Mouse (Mus musculus) intestine, postnatal 0 days (tissue): ENCODE data around the gene Rnf11. TPM values are rescaled to one million over a fixed set of nuclear protein-coding genes. Genes with fewer than 3 reads are reported as not detected.
A peak's percentile ranks its signal among the peaks of the same experiment; 100 is the strongest.

Experiments used
- ATAC-seq: fragments of 200-750 bp; cut with Nextera tagmentation; 2 replicates; pipeline ENCODE4 v1.8.0; 2017; ENCODE audit warnings: mild to moderate bottlenecking, moderate TSS enrichment, moderate library complexity
- H3K27ac ChIP-seq: fragments of 300-500 bp; sonication (generic); 2 replicates; pipeline ENCODE4 v1.5.1; 2014; ENCODE audit warnings: mild to moderate bottlenecking, low read depth, low read length, moderate library complexity
- H3K27me3 ChIP-seq: fragments of 300-500 bp; sonication (generic); replicated peaks from 2 replicates; pipeline ENCODE4 v1.6.1; 2014; ENCODE audit warnings: low read length, mixed read lengths; ENCODE audit not compliant: control insufficient read depth, insufficient read depth
- H3K36me3 ChIP-seq: fragments of 300-500 bp; sonication (generic); 2 replicates; pipeline ENCODE4 v1.6.1; 2014; ENCODE audit warnings: mild to moderate bottlenecking, moderate library complexity; ENCODE audit not compliant: control insufficient read depth, insufficient read depth
- H3K4me1 ChIP-seq: fragments of 300-500 bp; sonication (generic); replicated peaks from 2 replicates; pipeline ENCODE4 v1.6.1; 2014; ENCODE audit warnings: antibody characterized with exemption, low read length, mixed read lengths; ENCODE audit not compliant: control insufficient read depth, insufficient read depth
- H3K4me2 ChIP-seq: fragments of 300-500 bp; sonication (generic); replicated peaks from 2 replicates; pipeline ENCODE4 v1.6.1; 2014; ENCODE audit warnings: low read depth, mild to moderate bottlenecking, moderate library complexity
- H3K4me3 ChIP-seq: fragments of 300-500 bp; sonication (generic); 2 replicates; pipeline ENCODE4 v1.5.1; 2014; ENCODE audit warnings: low read depth, low read length
- H3K9ac ChIP-seq: fragments of 300-500 bp; sonication (generic); 2 replicates; pipeline ENCODE4 v1.6.1; 2014; ENCODE audit warnings: mild to moderate bottlenecking, low read depth, low read length
- H3K9me3 ChIP-seq: fragments of 300-500 bp; sonication (generic); 2 replicates; pipeline ENCODE4 v1.6.1; 2016; ENCODE audit warnings: mixed run types; ENCODE audit not compliant: control insufficient read depth
- CTCF ChIP-seq: sonication (generic); IDR thresholded peaks from 2 replicates; pipeline ENCODE4 v1.5.1; 2016; ENCODE audit warnings: low read depth, mild to moderate bottlenecking, control low read depth, antibody characterized with exemption, moderate library complexity
- WGBS: fragments of 180-500 bp; shearing (Covaris S2); extraction: QIAGEN DNeasy Blood & Tissue Kit; methylation state at CpG from one replicate; pipeline ENCODE4 v1.1.7; 2014; 5-methylcytosine and 5-hydroxymethylcytosine counted together
- polyA plus RNA-seq: library from polyadenylated mRNA; unstranded; fragments of >200 nt; fragmentation: Nextera tagmentation; extraction: Ambion mirVana; gene quantifications from 2 replicates; pipeline ENCODE4 v1.2.1, GENCODE M21; 2015

The Rnf11 gene
- polyA plus RNA-seq, 1 experiment from 2014 or later, result 36.0 TPM

GRCm38 (mm10) chr4:109475078-109475477, 9.4 kb downstream of the Rnf11 start:
- ATAC-seq, result no peak
- TF ChIP-seq CTCF, result no peak
- Histone ChIP-seq H3K36me3 (no peaks in the 10 kb centered on the region), H3K9me3 (no peaks in the 10 kb centered on the region), H3K9ac (no peak overlapping the region), H3K4me2 (peak overlapping the region; percentile 69), H3K27me3 (no peaks in the 10 kb centered on the region), H3K27ac (no peak overlapping the region), H3K4me3 (peak overlapping the region; percentile 97), H3K4me1 (no peaks in the 10 kb centered on the region; the same call in 1 of the 2 replicates)
- WGBS, result 40% methylated on average over 2 of the region's 2 CpGs

GRCm38 (mm10) chr4:109472566-109472965, 12.0 kb downstream of the Rnf11 start:
- H3K4me3 ChIP-seq, result no peak overlapping the region
- WGBS, result 73% methylated on average over 3 of the region's 3 CpGs
- no peaks in the 10 kb centered on the region for H3K27me3 ChIP-seq
- H3K4me2 ChIP-seq, result 0 out of 2 replicates have a peak overlapping the region, but pooled peaks have one; percentile 6
- no peak for ATAC-seq
- no peaks in the 10 kb centered on the region for H3K9me3 ChIP-seq
- no peak for TF ChIP-seq CTCF
- H3K36me3 ChIP-seq, result no peaks in the 10 kb centered on the region
- H3K4me1 ChIP-seq, result no peaks in the 10 kb centered on the region; the same call in 1 of the 2 replicates
- H3K9ac ChIP-seq, result no peak overlapping the region
- no peak overlapping the region for H3K27ac ChIP-seq

- Histone ChIP-seq H3K4me2 (no peak overlapping the region), H3K36me3 (no peaks in the 10 kb centered on the region), H3K4me1 (no peaks in the 10 kb centered on the region; the same call in 1 of the 2 replicates), H3K9ac (no peak overlapping the region), H3K27me3 (no peaks in the 10 kb centered on the region), H3K27ac (no peak overlapping the region), H3K4me3 (no peak overlapping the region), H3K9me3 (no peaks in the 10 kb centered on the region)
- TF ChIP-seq CTCF, result no peak
- ATAC-seq, result no peak
Measured at GRCm38 (mm10) chr4:109471606-109472005, 12.9 kb downstream of the Rnf11 start.

GRCm38 (mm10) chr4:109467687-109468086, 16.8 kb downstream of the Rnf11 start:
- Histone ChIP-seq H3K9me3 (no peaks in the 10 kb centered on the region), H3K36me3 (no peaks in the 10 kb centered on the region), H3K9ac (no peak overlapping the region), H3K27ac (no peak overlapping the region), H3K4me2 (no peak overlapping the region), H3K4me3 (no peak overlapping the region), H3K27me3 (no peaks in the 10 kb centered on the region), H3K4me1 (no peaks in the 10 kb centered on the region)
- ATAC-seq, result no peak
- TF ChIP-seq CTCF, result no peak

GRCm38 (mm10) chr4:109463892-109464291, 20.6 kb downstream of the Rnf11 start:
- TF ChIP-seq CTCF, result no peak
- Histone ChIP-seq H3K4me1 (no peaks in the 10 kb centered on the region), H3K27me3 (no peaks in the 10 kb centered on the region), H3K9ac (no peak overlapping the region), H3K4me3 (no peak overlapping the region), H3K9me3 (no peaks in the 10 kb centered on the region), H3K4me2 (no peak overlapping the region), H3K36me3 (no peaks in the 10 kb centered on the region), H3K27ac (no peak overlapping the region)
- ATAC-seq, result no peak

- 48% methylated on average over 3 of the region's 3 CpGs for WGBS
- no peaks in the 10 kb centered on the region for H3K27me3 ChIP-seq
- TF ChIP-seq CTCF, result no peak
- no peak overlapping the region for H3K4me2 ChIP-seq
- no peak overlapping the region for H3K9ac ChIP-seq
- 0 out of 2 replicates have a peak, but pooled peaks cover under 1% of the 10 kb centered on the region for H3K36me3 ChIP-seq
- H3K4me3 ChIP-seq, result no peak overlapping the region
- H3K27ac ChIP-seq, result no peak overlapping the region
- ATAC-seq, result peak; percentile 51; the same call in 1 of the 2 replicates
- no peaks in the 10 kb centered on the region for H3K4me1 ChIP-seq
- H3K9me3 ChIP-seq, result no peaks in the 10 kb centered on the region
Measured at GRCm38 (mm10) chr4:109460421-109461179, 23.9 kb downstream of the Rnf11 start.
